Mouse (Mus musculus) naive thymus-derived CD4-positive, alpha-beta T cell, adult 2 months (primary cell): Measurements from ENCODE around the gene Cpa4.

ENCODE experiments used
- DNase-seq: peaks from one replicate; pipeline ENCODE4 v3.0.0-alpha.2; 2011; ENCODE audit warnings: low read depth

Gene Cpa4

DNA sequence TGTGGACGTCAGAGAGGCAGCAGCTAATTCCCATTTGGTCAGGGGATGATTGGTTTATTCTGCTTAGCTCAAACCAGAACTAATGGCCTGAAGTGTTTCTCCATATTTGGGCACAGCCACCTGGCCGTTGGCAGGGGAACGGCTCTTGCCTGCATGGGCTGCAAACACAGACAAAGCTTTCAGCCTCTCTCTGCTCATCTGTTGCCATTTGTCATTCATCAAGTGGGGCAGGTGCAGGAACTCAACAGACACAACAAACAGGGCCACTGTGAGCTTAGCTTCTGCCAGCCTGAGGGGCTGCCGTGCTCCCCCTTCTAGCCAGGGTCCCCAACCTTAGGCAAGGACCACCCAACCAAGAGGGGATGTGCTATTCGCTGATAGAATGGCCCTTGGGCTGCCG, 60.0 kb downstream of the Cpa4 start:
- no peak for DNase-seq

- no peak for DNase-seq
Measured at GRCm38 (mm10) chr6:30629989-30630388, 61.8 kb downstream of the Cpa4 start.

DNA sequence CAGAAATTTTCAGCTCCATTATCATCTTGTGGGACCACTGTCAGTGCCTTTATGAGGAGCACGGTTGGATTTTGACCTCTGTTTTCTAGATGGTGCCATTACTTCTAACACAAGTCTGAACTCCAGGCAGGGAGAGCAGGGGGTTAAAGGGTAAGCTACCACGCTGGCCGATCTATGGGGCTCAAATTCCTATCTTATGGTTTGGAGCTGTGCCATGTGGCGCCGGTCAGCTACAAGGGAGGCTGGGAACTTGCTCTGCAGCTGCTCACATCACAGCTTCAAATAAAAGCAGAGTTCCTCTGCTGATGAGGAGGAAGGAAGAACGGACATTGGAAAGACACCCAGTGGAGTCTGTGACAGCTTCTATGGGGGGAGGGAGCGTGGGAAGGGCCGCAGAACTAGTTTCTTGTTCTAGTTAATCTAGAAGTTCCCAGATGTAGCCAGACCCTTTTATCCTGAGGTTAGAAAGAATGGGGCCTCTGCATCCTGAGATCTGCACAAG, 67.2 kb downstream of the Cpa4 start:
- DNase-seq = no peak

- DNase-seq = no peak
Measured at GRCm38 (mm10) chr6:30636186-30636842, 68.1 kb downstream of the Cpa4 start.

- DNase-seq = no peak
Measured at GRCm38 (mm10) chr6:30638674-30639268, 70.6 kb downstream of the Cpa4 start, which contains the start of gene Cpa1. Cpa1 (plus strand) TSS chr6:30639218.
